Mouse (Mus musculus) spleen, postnatal 4 days (tissue): ENCODE results near the gene Syne1.

Source experiments
- DNase-seq, 2 experiments: peaks; one replicate each; pipeline ENCODE4 v3.0.0; 2022; ENCODE audit warnings: low spot score in 2 of 2

The Syne1 gene

DNA sequence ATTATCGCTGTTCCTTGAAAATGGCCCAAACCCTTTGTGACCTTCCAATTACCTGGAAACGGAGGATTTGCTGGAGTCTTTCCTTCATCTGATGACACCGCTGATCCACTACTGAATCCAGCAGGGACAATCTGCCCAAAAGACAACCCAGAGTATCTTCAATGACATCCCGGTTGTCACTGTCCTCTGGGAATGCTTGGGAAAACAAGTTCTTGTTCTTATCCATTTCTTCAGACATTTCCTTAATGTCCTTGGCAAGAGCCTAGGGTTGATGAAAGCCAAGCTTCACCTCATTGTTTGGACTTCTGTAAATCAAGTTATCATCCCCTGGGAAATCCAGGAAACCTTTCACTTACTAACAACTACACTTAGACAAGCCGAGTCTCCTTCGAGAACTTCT is 398.2 kb downstream of the Syne1 start:
- no peak for DNase-seq

DNA sequence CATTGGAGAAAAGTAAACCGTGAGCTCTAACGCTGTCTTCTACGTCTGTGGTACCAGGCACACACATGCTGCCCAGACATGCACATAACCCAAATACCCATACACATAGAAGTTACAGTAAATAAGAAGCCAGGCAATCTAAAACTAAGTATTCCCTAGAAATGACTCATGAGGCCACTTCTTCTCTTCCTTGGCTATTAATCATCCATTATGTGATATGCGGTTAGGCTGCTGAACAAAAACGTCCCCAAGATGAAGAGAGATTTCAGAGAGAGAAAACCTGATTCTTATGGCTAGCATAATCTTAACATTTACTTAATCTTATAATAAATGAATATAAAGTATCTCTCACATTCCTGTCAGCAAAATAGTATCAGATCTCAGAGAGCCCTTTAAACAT is 409.8 kb downstream of the Syne1 start:
- DNase-seq: no peak

DNA sequence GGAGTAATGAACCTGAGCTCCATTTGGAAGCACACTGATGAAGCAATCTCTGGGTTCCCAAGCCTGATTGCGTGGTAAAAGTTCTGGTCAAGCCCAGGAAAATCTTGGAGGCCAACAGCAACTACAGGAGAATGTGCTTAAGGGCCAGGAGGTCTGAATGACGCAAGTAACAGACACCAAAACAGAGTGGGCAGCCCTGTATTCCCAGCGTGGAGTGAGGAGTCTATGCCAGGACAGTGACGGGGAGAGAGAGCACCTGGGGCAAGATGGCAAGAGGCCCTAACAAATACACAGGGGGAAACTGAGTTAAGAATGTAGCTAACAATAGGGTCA is 411.4 kb downstream of the Syne1 start:
- DNase-seq: no peak

DNA sequence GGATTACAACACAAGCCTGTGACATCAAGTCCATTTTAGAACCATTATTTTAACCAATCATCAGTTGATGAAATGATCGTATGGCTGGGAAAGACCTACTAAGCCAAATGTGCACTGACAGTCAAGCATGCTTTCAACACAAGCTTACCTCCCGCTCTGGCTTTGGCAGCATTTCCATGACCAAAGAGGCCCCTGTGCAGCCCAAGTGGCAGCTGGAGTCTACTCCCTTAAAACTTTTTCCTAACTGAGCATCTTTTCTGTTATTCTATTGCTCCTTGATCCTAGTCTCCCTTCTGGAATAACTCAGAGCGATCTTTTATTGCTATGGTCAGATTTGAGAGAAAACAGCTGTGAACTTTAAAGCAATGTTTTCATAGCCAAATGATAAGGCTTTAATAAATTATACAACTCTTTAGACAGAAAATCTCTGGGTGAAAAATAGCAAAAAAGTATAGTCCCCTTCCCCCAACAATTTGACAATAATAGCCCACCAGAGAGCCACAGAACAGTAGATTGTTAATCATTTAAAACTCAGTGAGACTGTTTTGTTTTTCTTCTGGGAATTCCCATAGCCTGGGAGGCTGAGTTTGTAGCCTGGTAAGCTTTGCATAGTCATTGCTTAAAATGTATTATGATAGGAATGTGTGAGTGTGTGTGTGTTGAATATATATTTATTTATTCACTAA is 411.9 kb downstream of the Syne1 start:
- DNase-seq: no peak

DNA sequence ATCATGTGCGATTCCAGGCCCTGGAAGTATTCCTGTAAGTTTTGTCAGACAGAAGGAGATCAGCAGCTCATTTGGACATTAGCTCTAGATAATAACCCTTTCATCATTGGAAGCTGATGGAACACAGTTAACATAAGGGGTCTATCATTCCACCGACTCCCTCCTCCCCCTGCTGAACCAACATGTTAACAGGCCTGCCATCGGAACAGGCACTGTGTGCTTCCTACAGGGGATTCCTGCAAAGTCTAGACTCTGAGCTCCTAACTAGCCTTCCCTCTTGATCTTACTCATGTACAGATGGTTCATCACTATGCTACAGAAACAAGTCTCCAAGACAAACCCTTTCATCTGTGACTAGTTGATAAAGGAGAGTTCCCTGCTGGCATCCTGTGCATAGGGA is 419.2 kb downstream of the Syne1 start:
- DNase-seq: no peak

DNA sequence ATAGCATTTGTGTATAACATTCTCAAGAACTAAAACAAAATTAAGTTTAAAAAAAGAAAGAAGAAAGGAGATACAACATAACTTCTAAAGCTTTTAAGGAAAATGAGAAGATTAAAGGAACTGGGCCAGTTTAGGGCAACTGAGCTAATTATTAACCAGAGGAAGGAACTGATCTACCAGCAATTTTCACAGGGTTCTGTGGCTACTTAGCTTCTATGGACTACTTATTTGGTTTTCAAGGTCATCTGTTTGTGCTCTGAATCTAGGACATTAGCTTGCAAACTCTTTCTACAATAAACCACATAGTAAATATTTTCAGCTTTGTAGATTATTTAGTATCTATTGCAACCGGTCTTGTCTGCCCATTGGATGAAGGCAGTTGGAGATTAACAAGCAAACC is 420.8 kb downstream of the Syne1 start:
- DNase-seq: no peak

DNA sequence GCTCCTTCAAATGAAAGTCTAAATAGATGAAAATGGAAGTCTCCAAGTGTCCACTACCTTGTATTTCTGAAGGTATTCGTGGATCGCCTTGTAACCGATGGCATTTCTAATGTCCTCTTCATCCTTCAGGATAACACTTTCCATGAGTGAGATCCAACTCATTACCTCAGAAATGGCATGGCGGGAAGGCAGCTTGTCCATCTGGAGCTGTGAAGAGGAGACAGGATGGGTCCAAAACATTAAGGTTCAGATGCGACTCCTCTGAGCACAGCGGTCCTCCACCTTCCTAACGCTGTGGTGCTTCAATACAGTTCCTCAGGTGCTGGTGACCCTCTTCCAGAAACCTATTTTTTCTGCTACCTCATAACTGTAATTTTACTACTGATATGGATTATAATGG is 426.5 kb downstream of the Syne1 start:
- DNase-seq: no peak

DNA sequence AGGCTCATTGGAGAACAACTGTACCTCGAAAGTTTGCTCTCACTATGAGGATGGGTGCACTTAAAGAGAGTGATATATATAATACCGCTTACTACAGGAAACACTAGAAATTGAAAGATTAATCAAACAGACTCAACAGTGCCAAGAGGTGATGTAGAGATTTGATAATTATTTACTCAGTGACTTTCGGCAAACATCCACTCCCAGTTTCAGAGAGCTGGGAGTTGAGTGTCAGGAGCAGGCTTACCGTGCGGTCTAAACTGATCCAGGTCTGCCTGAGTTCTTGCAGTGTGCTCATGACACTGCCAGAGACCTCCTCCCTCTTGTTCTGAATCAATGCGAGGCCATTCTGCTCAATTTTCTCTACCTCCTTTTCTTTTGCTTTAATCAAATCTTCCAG is 434.6 kb downstream of the Syne1 start:
- no peak for DNase-seq

DNA sequence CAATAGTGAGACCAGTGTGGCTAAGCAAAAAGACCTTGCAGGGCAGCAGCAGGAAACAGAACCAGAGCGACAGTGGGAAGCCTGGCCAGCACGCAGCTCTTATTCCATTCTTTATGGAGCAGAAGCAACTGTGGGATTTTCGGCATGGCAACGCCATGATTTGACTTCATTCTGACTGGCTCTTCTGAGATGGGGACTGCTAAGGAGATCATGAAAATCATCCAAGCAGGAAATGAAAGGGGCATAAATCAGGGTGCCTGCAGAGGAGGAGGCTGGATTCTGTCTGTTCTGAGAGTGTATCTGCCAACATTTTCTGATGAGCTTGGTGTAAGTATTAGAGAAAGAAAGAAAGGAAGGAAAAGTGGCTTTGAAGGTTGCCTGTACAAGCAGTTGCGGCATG is 435.1 kb downstream of the Syne1 start:
- DNase-seq: no peak

DNA sequence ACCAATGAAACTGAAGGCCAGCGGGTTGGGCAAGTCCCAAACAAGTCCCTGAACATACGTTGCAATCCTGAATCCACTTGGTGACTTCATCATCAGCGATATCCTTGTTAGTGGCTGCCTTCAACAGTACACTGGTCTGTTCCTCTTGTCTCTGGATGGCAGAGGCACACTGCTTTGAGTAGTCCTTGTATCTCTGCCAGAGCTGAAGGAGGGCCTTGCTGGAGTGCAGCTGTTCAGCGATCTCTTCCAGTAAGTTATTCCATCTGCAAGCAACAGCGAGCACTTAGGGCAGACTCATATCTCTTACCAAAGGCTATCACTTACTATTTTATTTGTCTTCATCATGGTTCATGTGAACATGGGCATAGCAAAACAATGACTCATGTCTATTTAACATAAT is 440.5 kb downstream of the Syne1 start:
- DNase-seq: no peak

DNA sequence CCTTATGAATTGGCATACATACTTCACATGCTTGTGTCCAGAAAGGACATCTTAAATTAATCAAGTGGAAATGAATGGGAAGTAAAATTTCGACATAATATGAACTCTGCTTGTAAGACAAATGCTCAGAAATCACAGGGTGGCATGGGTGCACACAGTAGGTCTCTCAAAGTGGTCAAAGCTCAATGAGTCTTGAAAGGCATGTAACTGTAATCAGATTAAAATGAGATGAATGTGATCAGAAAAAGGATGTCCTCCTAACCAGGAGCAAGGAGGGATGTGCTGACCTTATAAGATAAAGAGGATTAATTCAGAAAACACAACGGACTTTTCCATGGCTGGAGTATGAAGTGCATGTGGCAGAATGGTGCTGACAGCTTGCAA is 453.5 kb downstream of the Syne1 start:
- no peak for DNase-seq

DNA sequence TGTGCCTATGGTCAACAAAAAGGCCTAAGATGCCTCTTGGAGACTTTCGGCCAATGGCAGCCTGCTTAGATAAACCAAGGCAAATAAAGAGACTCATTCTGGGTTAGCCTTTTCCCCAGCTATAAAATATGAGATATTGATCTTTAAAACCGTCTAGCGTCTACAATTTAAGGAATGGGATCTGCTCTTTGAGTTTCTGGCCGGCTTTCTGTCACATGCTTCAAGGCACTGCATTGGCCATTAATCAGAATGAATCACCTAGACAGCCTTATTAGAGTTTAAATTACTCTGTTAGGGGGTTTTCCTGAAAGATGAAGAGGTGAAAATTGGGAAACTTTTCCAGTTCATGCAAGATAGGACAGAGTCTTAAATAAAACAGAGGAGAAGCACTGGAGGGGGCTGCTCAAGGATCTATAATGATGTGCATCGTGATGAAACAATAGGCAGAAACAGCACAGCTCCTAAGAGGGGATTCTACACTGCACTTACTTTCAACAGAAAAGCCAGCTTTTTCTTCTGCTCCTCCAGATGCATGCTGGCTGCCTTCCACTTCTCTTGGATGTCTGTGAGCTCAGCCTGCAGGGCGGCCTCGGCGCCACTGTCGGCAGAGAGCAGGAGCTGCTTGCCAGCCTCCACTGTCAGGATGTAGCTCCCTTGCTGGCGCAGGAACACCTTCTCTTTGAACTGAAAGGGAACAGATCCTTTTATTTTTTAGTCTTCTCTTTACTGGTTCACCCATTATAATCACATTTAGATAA is 454.1 kb downstream of the Syne1 start:
- DNase-seq: no peak

DNA sequence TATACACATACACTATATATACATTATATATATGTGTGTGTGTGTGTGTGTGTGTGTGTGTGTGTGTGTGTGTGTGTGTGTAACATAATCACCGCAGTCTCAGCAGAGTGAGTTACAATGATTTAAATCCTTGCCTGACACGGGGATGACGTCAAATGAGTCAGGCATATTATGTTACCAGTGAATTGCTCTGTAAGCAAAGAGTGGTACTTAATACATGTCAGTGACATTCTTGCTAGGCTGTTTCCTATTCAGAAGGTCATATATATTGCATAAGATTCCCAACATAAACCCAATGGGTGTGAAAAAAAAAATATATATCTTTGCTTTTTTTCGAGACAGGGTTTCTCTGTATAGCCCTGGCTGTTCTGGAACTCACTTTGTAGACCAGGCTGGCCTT is 462.1 kb downstream of the Syne1 start:
- DNase-seq: no peak

DNA sequence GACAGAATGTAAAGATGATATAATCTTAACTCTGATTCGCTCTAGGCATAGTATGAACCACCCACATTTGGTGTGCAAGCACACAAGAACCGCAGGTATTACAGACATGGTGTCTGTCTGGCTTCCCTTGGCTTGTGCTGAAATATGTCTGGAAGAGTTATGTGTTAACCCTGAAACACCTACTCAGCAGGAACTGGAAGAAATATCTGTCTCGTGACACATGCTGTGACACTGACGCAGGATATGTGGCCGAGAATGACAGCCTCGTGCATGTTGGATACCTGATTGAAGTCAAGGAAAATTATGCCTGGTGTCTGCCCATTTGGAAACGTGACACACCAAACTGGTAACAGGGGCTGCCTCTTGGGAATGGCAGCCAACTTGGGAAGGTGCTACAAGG is 463.9 kb downstream of the Syne1 start:
- no peak for DNase-seq

DNA sequence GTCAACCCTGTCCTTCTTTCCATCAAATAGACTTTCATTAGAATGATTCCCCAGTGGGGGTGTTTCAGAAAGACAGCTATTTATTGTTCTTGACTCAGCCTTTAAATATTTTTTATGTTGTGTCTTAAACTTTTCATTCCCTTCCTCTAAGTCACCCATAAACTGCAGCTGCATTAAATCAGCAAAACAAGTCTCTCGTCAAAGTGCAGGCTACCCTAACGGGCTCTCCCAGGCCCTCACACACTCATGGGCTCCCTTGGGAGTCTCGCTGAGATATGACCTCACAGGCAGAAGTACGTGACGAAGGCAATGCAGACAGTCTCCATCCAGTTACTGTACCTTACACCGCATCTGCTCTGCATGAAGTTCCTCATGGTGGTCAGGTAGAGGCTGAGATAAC is 465.0 kb downstream of the Syne1 start:
- DNase-seq: no peak

DNA sequence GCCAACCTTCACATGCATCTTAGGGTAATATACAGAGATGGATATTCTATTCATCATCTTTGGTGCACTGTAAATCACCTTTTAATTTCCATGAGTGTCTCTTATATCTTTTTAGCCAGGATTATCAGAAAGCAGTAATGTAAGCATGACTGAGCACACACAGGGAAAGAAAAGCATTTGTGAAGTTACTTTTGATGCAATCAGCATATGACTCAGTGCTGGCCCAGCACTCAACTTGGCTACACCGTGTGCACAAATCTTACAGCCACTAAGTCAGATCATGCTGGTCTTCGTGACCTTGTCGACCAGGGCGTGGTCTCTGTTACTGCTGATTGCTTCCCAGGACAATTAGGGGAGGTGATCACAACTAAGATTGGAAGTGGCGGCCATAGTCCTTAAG is 465.5 kb downstream of the Syne1 start:
- no peak for DNase-seq

DNA sequence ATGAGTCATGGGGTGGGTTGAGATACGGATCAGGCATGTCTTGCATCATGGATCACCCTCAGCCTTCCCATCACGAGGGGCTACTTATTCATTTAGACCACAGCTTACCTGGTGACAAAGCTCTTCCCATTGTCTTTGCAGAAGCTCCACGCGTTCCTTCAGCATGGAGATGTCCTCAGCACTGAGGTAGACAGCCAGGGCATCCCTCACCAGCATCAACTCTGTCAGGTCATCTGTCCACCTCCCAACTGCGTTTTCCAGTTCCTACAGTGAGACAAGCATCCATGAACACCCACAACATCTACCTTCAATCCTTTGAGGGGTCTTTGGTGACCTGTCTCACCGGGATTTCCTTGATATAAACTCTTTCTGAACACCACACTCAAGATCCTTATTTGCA is 467.6 kb downstream of the Syne1 start:
- DNase-seq: no peak

DNA sequence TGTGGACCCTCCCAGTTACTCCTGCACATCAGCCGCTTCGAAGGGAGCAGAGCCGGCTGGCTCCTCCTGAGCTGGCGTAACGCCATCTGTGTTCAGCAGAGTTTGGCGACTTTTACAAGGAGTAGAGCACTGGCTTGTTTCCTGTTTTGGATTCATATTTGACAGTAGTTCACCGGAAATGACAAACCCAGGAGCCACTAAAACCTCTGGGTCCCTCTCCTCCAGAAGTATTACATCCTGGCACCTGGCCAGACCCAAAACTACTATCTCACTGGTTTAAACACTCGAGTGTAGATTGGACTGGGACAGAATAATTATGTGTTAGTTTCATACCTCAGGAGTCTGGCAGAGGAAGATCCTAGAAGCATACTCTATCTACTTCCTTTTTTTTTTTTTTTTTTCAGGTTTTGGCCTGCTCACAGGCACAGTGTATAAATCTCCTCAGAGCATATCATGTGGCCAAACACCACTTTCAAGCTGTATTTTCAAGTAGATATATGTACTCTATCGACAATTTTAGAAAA is 471.3 kb downstream of the Syne1 start:
- DNase-seq: no peak

DNA sequence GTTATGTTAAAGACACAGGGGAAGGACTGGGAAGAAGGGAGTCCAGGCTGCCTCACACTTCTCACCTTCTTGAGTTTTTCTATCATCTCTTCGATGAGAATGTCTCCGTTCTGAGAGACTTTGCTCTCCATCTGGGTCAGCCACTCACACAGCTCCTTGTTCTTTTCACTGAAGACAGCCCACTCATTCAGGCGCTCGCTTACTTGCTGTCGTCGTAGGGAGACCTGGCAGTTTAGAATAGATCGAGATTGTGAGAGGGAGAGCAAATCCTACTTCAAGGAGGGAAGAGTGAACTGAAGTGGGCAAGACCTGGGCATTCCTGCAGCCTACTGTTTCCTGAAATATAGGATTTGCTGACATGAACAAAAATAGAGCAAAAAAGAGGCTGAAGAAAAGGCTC is 475.6 kb downstream of the Syne1 start:
- no peak for DNase-seq

DNA sequence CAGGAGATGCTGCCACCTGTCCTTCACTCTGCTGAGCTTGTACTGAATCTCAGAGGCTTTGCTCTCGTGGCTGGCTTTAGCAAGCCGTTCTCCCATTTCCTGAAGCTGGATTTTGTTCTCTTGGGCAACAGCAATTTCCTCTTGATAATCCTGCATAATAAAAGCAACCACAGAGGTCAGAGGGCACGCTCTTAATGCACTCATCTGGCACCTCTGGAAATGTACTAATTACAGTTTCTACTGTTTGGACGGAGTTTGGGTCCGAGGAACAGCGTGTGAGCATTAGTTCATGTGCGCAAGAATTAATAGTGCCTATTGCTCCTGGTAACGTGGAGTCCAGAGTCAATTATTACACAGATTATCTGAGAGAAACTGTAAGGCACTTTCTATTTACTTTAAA is 479.2 kb downstream of the Syne1 start:
- DNase-seq: no peak

DNA sequence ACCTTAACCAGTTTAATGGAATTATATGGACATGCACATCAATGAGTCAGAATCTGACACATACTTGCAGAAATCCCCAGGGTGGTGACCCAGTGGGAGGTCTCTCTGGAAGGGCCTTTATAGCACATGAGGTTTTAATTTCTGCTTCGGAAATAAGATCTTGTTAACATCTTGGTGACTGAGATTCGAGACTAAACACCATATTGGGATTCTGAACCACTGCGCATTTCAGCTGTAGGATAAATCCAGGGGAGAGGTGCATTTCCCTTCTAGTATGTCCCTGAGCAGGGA is 480.4 kb downstream of the Syne1 start:
- DNase-seq: no peak

DNA sequence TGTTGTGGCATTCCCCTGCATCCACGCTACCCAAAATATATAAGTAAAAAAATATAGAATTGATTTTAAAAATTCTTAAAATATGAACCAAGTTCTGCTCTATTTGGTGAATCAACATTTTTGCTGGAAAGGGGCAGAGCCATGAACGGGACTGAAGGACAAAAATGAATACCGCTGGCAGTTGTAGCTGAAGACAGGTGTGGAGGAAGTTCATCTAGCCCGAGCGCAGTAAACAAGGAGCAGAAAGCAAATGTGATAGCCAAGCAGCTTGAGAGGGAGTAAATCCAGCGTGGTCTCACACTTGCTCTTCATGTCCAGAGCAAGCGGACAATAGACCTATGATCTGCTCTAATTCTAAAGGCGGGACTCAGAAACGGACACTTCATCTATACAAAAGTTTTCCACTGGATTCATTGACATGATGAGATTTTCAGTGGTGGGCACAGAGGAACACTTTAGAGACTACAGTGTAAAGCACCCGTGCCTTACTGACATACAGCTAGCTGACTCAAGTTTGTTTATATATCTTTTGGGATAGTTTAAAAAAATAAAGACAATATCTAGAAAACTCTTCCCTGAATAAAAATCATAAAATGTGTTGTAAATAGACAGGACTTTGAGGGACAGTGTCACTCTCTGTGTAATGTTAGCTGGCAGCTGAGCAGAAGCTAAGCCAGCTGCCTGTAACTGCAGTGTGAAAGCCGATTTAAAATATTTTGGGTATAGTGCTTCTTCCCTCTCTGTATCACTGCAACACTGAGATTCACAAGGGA is 480.9 kb downstream of the Syne1 start:
- no peak for DNase-seq

DNA sequence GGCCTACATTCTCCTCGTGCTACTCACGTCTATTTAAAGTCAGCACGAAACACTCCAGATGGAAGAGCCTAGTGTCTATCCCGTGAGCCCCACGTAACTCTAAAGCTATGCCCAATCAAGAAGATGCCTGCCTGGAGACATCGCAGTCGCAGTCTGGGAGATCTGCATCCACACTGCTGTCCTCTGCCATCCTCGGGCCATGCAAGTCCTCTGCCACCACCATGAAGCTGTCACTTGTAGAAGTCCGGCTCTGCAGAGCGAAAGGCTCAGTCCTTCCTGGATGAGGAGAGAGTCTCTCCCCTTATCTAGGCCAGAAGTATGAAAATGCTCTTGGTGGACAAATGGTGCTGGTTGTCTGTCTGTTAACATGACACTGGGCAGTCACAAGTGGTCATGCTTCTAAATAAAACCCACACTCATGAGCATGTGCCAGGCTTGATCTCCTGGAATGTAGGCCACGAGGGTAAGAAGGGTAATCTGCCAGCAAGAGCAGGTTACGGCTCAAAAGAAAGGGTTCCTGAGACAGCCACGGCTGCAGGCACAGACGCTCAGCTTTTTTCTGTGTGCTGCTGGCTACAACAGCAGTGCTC is 482.5 kb downstream of the Syne1 start, which contains the start of gene Gm10097:
TSS of gene Gm10097 (plus strand) at position 517 of the 590 bp plus-strand sequence.
- DNase-seq: no peak
